Mouse (Mus musculus): ENCODE results near the gene Golt1a.

Golt1a gene

DNA sequence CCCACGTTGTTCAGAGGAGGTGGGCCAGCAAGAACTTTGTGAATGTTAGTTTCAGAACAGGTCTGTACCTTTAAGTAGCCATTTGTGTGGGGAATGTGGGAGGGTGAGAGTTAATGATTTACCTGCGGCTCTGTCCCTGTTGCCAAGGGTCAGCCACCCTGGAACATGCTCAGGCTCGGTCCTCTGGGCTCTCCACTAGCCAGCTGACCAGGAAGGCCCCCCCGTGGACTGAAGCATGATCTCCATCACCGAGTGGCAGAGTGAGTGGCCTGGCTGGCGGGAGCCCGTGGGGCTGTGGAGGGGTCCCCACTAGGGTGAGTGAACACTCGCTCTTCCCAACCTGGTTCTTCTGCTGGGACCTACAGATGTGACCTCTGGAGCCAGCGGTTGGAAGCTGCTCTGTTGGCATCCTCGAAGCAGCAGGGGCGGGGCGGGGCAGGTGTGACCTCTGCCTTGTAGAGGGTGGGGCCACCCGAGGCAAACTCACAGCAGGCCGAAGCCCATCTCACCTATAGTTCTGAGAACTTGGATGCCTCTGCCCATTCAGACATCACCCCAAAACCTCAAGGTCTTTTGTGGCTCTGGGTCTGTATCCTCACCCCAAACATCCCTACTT lies at the start of gene Golt1a:
TSS of gene Golt1a (plus strand) at position 149 of the 616 bp plus-strand sequence.
- DNase-seq = no peak

DNA sequence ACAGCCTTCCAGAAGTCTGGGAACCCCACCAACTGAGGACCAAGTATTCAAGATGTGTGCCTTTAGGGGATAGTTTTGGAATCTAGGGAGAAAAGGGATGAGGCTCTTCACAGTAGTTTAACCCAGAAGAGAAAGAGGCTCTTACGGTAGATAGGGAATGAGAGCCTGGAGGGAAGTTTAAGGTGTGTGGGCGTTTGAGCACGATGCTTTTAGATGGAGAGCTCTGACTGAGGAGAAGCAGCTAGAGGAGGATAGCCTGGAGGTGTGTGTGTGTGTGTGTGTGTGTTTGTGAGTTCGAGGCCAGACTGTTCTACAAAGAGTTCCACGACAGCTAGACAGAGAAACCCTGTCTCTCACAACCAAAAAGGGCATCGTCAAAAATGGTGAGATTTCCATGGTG lies 47.0 kb upstream of the Golt1a start:
- no peak for DNase-seq

DNA sequence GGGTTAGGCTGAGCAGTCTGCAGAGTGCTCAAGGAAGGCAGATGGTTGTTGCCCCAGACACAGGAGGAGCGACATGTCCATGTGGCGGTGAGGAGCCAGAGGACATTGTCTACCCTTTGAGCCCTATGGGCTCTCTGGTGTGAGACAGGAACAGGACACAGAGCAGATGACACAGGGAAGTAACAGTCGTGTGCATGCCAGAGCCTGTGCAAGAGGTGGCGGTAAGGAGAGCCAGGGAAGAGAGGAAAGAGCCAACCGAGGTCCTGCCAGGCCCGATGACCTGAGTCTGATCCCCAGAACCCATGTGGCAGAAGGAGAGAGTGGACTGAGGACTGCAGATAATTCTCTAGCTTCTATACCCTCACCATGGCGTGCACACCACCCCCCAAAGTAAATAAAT lies 46.5 kb upstream of the Golt1a start:
- no peak for DNase-seq

DNA sequence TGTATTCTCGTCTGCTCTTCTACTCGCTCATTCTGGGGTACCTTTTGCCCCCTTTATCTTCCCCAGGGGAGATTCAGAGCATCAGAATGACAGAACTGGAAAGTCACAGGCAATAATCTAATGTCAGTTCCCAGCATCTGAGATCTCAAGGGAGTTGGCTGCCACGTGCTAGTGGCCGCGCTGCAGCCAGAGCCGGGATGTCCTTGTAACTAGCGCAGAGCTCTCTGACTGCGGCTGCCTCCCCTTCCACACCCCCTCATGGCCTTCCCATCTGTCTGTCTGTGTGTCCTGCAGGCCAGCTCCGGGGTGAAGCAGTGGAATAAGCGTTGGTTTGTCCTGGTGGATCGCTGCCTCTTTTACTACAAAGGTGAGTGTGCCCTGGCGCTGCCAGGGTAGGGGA lies 45.2 kb upstream of the Golt1a start:
- no peak for DNase-seq

DNA sequence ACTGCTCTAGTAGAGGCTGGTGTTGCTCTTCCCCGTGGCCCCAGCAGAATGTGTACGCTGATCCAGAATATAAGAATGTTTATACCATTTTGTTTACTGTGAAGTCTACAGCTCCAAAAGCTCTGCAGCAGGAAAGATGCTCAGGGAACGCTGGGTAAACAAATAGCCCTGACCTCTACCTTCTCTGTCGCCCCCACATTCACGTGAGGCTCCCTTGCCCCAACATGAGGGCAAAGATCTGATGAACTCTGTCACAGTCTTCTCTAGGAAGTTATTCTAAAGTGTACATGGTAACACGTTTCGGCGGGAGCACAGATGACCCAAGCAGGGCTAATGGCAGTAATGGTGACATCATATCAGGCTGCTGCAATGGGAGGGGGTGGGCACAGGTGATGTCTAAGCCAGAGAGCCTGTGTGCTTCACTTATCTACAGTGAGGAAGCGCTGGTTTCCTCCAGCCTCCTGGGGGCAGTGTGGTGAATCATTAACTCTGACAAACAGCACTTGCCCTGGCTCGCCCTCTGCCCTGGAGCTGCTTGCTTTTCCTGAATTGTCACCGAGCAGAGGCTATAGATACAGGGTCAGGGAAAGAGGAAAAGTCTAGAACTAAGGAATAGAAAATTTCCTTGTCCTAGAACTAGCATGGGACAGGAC lies 44.4 kb upstream of the Golt1a start:
- no peak for DNase-seq

- DNase-seq = no peak
These were observed 42.5 kb upstream of the Golt1a start for GRCm38 (mm10) chr1:133267094-133267493.

DNA sequence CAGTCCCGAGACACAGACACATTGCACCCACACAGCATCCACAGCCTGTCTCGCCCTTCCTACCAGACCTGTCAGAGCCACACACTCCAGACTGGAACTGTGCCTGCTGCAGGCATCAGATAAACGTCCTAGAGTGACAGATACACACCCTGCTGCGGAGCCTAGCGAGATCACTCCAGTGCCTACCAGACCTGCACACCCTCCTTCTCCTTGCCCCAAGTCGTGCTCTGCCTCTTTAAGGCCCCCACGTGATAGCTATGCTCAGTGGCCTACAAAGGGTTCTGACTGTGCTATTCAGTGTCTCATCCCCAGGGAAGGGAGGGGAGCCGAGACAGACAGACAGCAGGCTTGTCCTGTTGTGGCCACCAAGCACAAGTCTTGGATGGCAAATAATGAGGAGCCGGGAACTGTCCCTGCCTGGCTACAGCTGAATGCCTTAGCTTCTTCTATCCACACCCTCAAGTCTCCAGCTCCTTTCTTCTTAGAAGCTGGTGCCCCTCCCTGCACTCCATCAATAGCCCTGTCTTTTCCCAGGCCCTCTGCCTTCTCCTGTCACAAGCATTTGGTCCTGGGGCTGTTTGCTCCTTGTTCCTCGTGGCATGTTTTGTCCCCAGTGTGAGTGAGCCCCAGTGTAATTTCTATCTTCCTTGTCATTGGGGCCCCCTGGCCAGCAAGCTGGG lies 41.6 kb upstream of the Golt1a start:
- DNase-seq = peak; percentile 47

- DNase-seq = peak; percentile 42
These were observed 41.1 kb upstream of the Golt1a start for GRCm38 (mm10) chr1:133268503-133268902.

- no peak for DNase-seq
These were observed 39.3 kb upstream of the Golt1a start for GRCm38 (mm10) chr1:133270336-133270735.

- no peak for DNase-seq
These were observed 35.4 kb upstream of the Golt1a start for GRCm38 (mm10) chr1:133274163-133274562.

- no peak for DNase-seq
These were observed 32.6 kb upstream of the Golt1a start for GRCm38 (mm10) chr1:133276983-133277382.

DNA sequence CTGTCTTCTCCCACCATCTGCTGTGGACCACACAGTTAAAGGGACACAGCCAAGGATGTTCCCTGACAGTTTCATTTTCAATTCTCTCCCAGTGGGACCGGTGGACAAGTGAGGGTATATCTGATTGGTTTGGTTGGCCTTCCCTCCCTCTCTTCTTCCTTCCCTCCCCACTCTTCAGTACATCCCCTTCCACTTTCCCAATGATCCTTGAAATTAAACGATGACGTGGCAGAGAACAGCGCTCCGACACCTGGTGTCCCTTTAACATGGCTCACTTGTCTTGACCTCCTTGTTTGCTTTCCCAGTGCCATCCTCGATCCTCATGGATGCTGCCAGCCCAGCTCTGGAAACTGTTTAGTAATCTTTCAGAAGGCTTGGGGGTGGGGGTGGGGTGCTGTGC lies 31.1 kb upstream of the Golt1a start:
- DNase-seq = no peak

GRCm38 (mm10) chr1:133278946-133279631 lies 30.5 kb upstream of the Golt1a start:
- DNase-seq = no peak

DNA sequence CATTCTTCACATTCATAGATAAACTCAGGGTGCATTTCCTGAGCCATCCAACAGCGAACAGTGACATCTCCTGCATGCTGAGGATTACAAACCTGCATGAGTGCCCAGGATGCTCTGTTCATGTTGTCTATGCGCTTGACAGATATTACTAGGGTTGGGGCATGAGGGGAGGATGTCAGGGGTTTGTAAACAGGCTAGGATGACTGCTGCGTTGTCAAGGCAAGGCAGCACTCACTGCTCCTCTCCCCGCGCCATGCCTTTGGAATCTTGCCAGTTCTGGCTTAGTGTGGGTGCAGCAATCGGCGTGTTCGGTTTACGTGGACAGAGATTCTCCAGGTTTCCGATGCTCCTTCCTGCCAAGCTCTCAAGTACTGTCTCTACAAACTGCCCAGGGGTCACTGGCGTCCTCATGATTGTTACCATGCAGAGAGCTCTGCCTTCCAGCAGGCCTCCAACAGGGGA lies 29.9 kb upstream of the Golt1a start:
- DNase-seq = no peak

DNA sequence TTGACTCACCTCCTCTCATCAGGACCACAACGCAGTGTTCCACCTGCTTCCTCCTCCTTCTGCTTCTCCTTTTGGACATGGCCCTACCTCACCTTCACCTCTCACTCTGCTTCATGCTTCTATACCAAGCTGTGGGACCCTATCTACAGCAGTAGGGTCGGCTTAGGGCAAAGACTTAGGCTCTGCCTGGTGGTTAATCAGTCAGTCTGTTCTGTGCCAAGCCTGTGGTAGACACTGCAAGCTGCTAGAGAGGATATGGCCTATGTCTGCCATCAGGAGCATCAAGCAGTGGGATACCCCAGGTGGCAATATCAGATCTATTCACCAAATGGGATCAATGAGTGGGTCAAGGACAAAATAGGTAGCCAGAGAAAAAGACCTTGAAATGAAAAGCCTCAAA lies 29.1 kb upstream of the Golt1a start:
- no peak for DNase-seq

DNA sequence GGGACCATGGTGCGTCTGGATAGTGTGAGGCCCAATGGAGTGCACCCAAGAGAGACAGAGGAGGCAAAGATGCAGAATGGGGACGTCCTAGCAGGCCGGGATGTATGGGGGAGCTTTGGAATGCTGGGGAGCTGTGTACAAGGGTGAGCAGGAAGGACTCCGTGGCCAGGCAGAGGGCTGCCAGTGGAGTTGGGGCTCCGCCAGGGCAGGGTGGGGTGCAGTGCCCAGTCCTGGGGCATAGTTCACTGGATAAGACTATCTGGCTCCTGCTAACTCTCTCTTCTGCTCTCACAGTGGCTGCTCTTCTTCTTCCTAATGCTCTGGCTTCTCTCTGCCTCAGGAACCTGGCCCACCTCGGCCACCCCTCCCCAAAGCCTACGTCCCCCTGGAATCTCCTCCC lies 23.7 kb upstream of the Golt1a start:
- DNase-seq = no peak

DNA sequence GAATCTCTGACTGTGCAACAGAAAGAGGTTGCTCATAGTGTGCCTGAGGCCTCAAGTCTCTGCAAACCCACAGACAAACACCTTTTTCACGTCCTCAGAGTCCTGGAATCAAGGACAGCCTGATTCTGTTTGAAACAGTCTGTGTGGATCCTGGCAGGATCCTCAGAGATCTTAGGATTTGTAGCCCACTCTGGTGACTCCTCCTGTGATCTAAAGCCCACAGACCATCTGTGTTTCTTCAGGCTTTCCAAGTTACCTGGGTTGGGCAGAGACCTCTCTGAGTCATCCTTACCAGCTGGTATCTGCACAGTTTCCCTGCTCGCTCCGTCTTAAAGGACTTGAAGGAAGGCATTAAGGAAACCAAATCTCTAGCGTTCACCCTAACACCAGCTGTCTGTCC lies 22.5 kb upstream of the Golt1a start:
- DNase-seq = no peak

- no peak for DNase-seq
These were observed 21.7 kb upstream of the Golt1a start for GRCm38 (mm10) chr1:133287880-133288279.

DNA sequence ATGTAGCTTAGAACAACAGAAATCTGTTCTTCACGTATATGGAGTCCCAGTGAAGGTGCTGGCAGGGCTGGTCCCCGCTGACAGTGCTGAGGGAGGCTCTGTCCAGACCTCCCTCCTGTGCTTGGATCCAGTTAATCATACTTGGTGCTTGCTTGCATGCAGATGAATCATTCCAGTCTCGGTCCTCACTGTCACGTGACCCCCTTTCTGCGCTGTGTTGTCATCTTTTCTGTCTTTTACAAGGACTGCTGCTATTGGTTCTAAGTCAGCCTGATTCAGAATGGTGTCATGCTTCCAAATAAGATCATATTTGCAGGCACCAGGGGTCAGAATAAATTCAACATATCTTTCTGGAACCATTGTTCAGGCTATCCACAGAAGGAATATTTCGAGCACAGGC lies 17.7 kb upstream of the Golt1a start:
- no peak for DNase-seq

DNA sequence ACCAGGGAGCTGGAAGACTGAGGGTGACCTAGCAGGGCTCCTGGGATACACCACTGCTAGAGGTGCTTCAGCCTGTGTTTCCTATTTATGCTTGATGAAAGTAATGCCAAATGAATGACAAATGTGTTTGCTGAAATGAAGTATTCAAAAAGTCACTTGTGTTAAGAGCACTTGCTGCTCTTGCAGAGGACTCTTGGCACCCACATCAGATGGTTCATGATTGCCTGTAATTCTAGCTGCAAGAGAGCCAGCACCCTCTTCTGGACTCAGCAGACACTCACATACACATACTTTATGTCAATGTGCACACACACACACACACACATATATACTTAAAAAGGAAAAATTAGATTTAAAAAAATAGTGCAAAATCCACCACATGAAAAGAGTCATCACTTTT lies 17.0 kb upstream of the Golt1a start:
- DNase-seq = no peak

GRCm38 (mm10) chr1:133296376-133296775 lies 13.2 kb upstream of the Golt1a start:
- DNase-seq = no peak

- no peak for DNase-seq
These were observed 10.8 kb upstream of the Golt1a start for GRCm38 (mm10) chr1:133298816-133299215.

GRCm38 (mm10) chr1:133302540-133302939 lies 7.1 kb upstream of the Golt1a start:
- DNase-seq = no peak

GRCm38 (mm10) chr1:133306842-133307241 lies 2.8 kb upstream of the Golt1a start:
- DNase-seq = peak; percentile 75
